Mouse (Mus musculus) stomach, embryonic 16.5 days (tissue): ENCODE data around the gene Lamb3. TPM values are rescaled to one million over a fixed set of nuclear protein-coding genes. Genes with fewer than 3 reads are reported as not detected.

Source experiments
- ATAC-seq: fragments of 200-750 bp; cut with Nextera tagmentation; 2 replicates; pipeline ENCODE4 v1.8.0; 2017; ENCODE audit warnings: moderate number of reproducible peaks, moderate TSS enrichment; ENCODE audit not compliant: insufficient read depth, low FRiP score
- H3K27ac ChIP-seq: fragments of 300-500 bp; sonication (generic); 2 replicates; pipeline ENCODE4 v1.5.1; 2014; ENCODE audit warnings: low read length
- H3K27me3 ChIP-seq: fragments of 300-500 bp; sonication (generic); 2 replicates; pipeline ENCODE4 v1.6.1; 2014; ENCODE audit warnings: low read length, control low read depth, mixed read lengths; ENCODE audit not compliant: control insufficient read depth, insufficient read depth
- H3K36me3 ChIP-seq: fragments of 300-500 bp; sonication (generic); 2 replicates; pipeline ENCODE4 v1.6.1; 2014; ENCODE audit warnings: low read length; ENCODE audit not compliant: control insufficient read depth, insufficient read depth
- H3K4me1 ChIP-seq: fragments of 300-500 bp; sonication (generic); 2 replicates; pipeline ENCODE4 v1.6.1; 2014; ENCODE audit warnings: low read length, control low read depth, mixed read lengths; ENCODE audit not compliant: control insufficient read depth, insufficient read depth
- H3K4me2 ChIP-seq: fragments of 300-500 bp; sonication (generic); 2 replicates; pipeline ENCODE4 v1.6.1; 2014; ENCODE audit warnings: low read depth, low read length, mixed read lengths
- H3K4me3 ChIP-seq: fragments of 300-500 bp; sonication (generic); replicated peaks from 2 replicates; pipeline ENCODE4 v1.5.1; 2014; ENCODE audit warnings: mild to moderate bottlenecking, low read length
- H3K9ac ChIP-seq: fragments of 300-500 bp; sonication (generic); 2 replicates; pipeline ENCODE4 v1.6.1; 2014; ENCODE audit warnings: low read length
- H3K9me3 ChIP-seq: fragments of 300-500 bp; sonication (generic); replicated peaks from 2 replicates; pipeline ENCODE4 v1.6.1; 2016; ENCODE audit warnings: low read length, control low read depth; ENCODE audit not compliant: control insufficient read depth
- WGBS: fragments of 180-500 bp; shearing (Covaris S2); extraction: QIAGEN DNeasy Blood & Tissue Kit; methylation state at CpG from one replicate; pipeline ENCODE4 v1.1.7; 2014; 5-methylcytosine and 5-hydroxymethylcytosine counted together
- polyA plus RNA-seq: library from polyadenylated mRNA; unstranded; fragments of >200 nt; fragmentation: Nextera tagmentation; extraction: Ambion mirVana; gene quantifications from 2 replicates; pipeline ENCODE4 v1.2.1, GENCODE M21; 2015

Gene Lamb3
- polyA plus RNA-seq, 1 experiment from 2014 or later = 17.6 TPM

- Histone ChIP-seq H3K27me3 (no peaks in the 10 kb centered on the region), H3K27ac (no peak overlapping the region), H3K4me1 (no peaks in the 10 kb centered on the region), H3K36me3 (no peaks in the 10 kb centered on the region), H3K4me2 (no peak overlapping the region), H3K9ac (no peak overlapping the region), H3K9me3 (no peaks in the 10 kb centered on the region), H3K4me3 (no peak overlapping the region)
- 78% methylated on average over 3 of the region's 3 CpGs for WGBS
- ATAC-seq = no peak
These were observed 8.5 kb downstream of the Lamb3 start for GRCm38 (mm10) chr1:193216000-193216399.

- Histone ChIP-seq H3K4me3 (no peak overlapping the region), H3K9ac (no peak overlapping the region), H3K27ac (no peak overlapping the region), H3K4me2 (no peak overlapping the region), H3K36me3 (no peaks in the 10 kb centered on the region), H3K4me1 (no peaks in the 10 kb centered on the region), H3K9me3 (no peaks in the 10 kb centered on the region), H3K27me3 (no peaks in the 10 kb centered on the region)
- WGBS = 63% methylated on average over 5 of the region's 5 CpGs
- no peak for ATAC-seq
These were observed 12.9 kb downstream of the Lamb3 start for GRCm38 (mm10) chr1:193220408-193220807.

- WGBS = 32% methylated on average over 3 of the region's 3 CpGs
- H3K27ac ChIP-seq = no peak overlapping the region
- H3K36me3 ChIP-seq = no peaks in the 10 kb centered on the region
- H3K9me3 ChIP-seq = no peaks in the 10 kb centered on the region
- no peaks in the 10 kb centered on the region for H3K27me3 ChIP-seq
- 0 out of 2 replicates have a peak, but pooled peaks cover 3% of the 10 kb centered on the region for H3K4me1 ChIP-seq
- no peak overlapping the region for H3K4me2 ChIP-seq
- no peak overlapping the region for H3K4me3 ChIP-seq
- H3K9ac ChIP-seq = no peak overlapping the region
- no peak for ATAC-seq
These were observed 18.0 kb downstream of the Lamb3 start for GRCm38 (mm10) chr1:193225531-193225930.

- Histone ChIP-seq H3K9me3 (no peaks in the 10 kb centered on the region), H3K27ac (no peak overlapping the region), H3K4me1 (0 out of 2 replicates have a peak, but pooled peaks cover 3% of the 10 kb centered on the region), H3K9ac (no peak overlapping the region), H3K4me2 (no peak overlapping the region), H3K36me3 (no peaks in the 10 kb centered on the region), H3K4me3 (no peak overlapping the region), H3K27me3 (no peaks in the 10 kb centered on the region)
- WGBS = 86% methylated on average over 4 of the region's 4 CpGs
- no peak for ATAC-seq
These were observed 18.6 kb downstream of the Lamb3 start for GRCm38 (mm10) chr1:193226114-193226513.

GRCm38 (mm10) chr1:193226724-193227522 lies 19.4 kb downstream of the Lamb3 start:
- no peak for ATAC-seq

GRCm38 (mm10) chr1:193227537-193227936 lies 20.0 kb downstream of the Lamb3 start:
- Histone ChIP-seq H3K27me3 (no peaks in the 10 kb centered on the region), H3K4me3 (no peak overlapping the region), H3K9ac (no peak overlapping the region), H3K27ac (no peak overlapping the region), H3K4me2 (no peak overlapping the region), H3K9me3 (no peaks in the 10 kb centered on the region), H3K36me3 (no peaks in the 10 kb centered on the region), H3K4me1 (0 out of 2 replicates have a peak, but pooled peaks cover 3% of the 10 kb centered on the region)
- ATAC-seq = no peak
- WGBS = 82% methylated on average over 4 of the region's 4 CpGs

More at GRCm38 (mm10) chr1:193226724-193227522, 19.4 kb downstream of the Lamb3 start:
- no peaks in the 10 kb centered on the region for H3K9me3 ChIP-seq
- no peaks in the 10 kb centered on the region for H3K36me3 ChIP-seq
- no peak overlapping the region for H3K9ac ChIP-seq
- 0 out of 2 replicates have a peak, but pooled peaks cover 3% of the 10 kb centered on the region for H3K4me1 ChIP-seq
- H3K4me3 ChIP-seq = no peak overlapping the region
- WGBS = 36% methylated on average over 7 of the region's 7 CpGs
- no peak overlapping the region for H3K27ac ChIP-seq
- H3K4me2 ChIP-seq = no peak overlapping the region
- H3K27me3 ChIP-seq = no peaks in the 10 kb centered on the region

GRCm38 (mm10) chr1:193229570-193229969 lies 22.1 kb downstream of the Lamb3 start:
- H3K27ac ChIP-seq = no peak overlapping the region
- no peaks in the 10 kb centered on the region for H3K36me3 ChIP-seq
- no peaks in the 10 kb centered on the region for H3K27me3 ChIP-seq
- 82% methylated on average over 5 of the region's 5 CpGs for WGBS
- no peak for ATAC-seq
- no peaks in the 10 kb centered on the region for H3K9me3 ChIP-seq
- no peak overlapping the region for H3K9ac ChIP-seq
- H3K4me3 ChIP-seq = no peak overlapping the region
- 0 out of 2 replicates have a peak, but pooled peaks cover 3% of the 10 kb centered on the region for H3K4me1 ChIP-seq
- no peak overlapping the region for H3K4me2 ChIP-seq

- no peak for ATAC-seq
These were observed 23.0 kb downstream of the Lamb3 start for GRCm38 (mm10) chr1:193230531-193230930.

GRCm38 (mm10) chr1:193230935-193231334 lies 23.4 kb downstream of the Lamb3 start:
- Histone ChIP-seq H3K9ac (no peak overlapping the region), H3K4me1 (0 out of 2 replicates have a peak, but pooled peaks cover 3% of the 10 kb centered on the region), H3K4me3 (no peak overlapping the region), H3K4me2 (no peak overlapping the region), H3K36me3 (no peaks in the 10 kb centered on the region), H3K27me3 (no peaks in the 10 kb centered on the region), H3K27ac (no peak overlapping the region), H3K9me3 (no peaks in the 10 kb centered on the region)
- WGBS = 49% methylated on average over 5 of the region's 5 CpGs
- no peak for ATAC-seq

More at GRCm38 (mm10) chr1:193230531-193230930, 23.0 kb downstream of the Lamb3 start:
- H3K4me2 ChIP-seq = no peak overlapping the region
- H3K9me3 ChIP-seq = no peaks in the 10 kb centered on the region
- H3K27me3 ChIP-seq = no peaks in the 10 kb centered on the region
- 35% methylated on average over 3 of the region's 3 CpGs for WGBS
- 0 out of 2 replicates have a peak, but pooled peaks cover 3% of the 10 kb centered on the region for H3K4me1 ChIP-seq
- H3K27ac ChIP-seq = no peak overlapping the region
- no peak overlapping the region for H3K9ac ChIP-seq
- H3K4me3 ChIP-seq = no peak overlapping the region
- no peaks in the 10 kb centered on the region for H3K36me3 ChIP-seq
